1 mouse cellular context compared by ENCODE assay signal in genomic region chr11:95858528-95859467, GRCm38 (mm10).
TF ChIP-seq lines count a peak whose summit lies in the region.

No protein-coding gene starts in this region.

TF ChIP-seq in CH12.LX, 34 proteins besides CTCF, POLR2A, EP300 and RAD21 (continued from another document):
- peak; percentile 99 for TF ChIP-seq TBP (conservative IDR thresholded peaks at IDR 0.05; ENCODE audit: low read depth, low read length)
- no peak; the same call in 1 of the 2 replicates for TF ChIP-seq JUN (IDR thresholded peaks at IDR 0.05; ENCODE audit: insufficient read depth, low read depth, low read length)
- TF ChIP-seq MEF2A (IDR thresholded peaks at IDR 0.05; ENCODE audit: borderline replicate concordance, low read depth, low read length), result peak; percentile 90
- peak; percentile 92 for TF ChIP-seq KAT2A (IDR thresholded peaks at IDR 0.05; ENCODE audit: insufficient replicate concordance, low read length)
- TF ChIP-seq TCF12 (IDR thresholded peaks at IDR 0.05; ENCODE audit: low read depth, low read length), result no peak
- no peak; the same call in 1 of the 2 replicates for TF ChIP-seq ETS1 (conservative IDR thresholded peaks at IDR 0.05; ENCODE audit: low read depth, low read length)
- no peak for TF ChIP-seq RCOR1 (conservative IDR thresholded peaks at IDR 0.05; ENCODE audit: low read depth, low read length)
- TF ChIP-seq SMC3 (IDR thresholded peaks at IDR 0.05; ENCODE audit: low read depth, low read length), result peak; percentile 11; the same call in 1 of the 2 replicates
- peak; percentile 78 for TF ChIP-seq MAX (IDR thresholded peaks at IDR 0.05; ENCODE audit: low read length)
- peak; percentile 56 for TF ChIP-seq IRF4 (IDR thresholded peaks at IDR 0.05; ENCODE audit: low read depth, low read length)
- TF ChIP-seq MAZ (IDR thresholded peaks at IDR 0.05; ENCODE audit: low read depth, low read length), result peak; percentile 79
- no peak; the same call in 1 of the 2 replicates for TF ChIP-seq MXI1 (IDR thresholded peaks at IDR 0.05; ENCODE audit: low read depth, low read length)
- no peak for TF ChIP-seq ZKSCAN1 (IDR thresholded peaks at IDR 0.05; ENCODE audit: borderline replicate concordance, low read depth, low read length)
- peak; percentile 97 for TF ChIP-seq NRF1 (IDR thresholded peaks at IDR 0.05; ENCODE audit: low read depth, low read length)
- no peak for TF ChIP-seq USF1 (IDR thresholded peaks at IDR 0.05; ENCODE audit: low read depth, low read length)
- TF ChIP-seq GABPA (IDR thresholded peaks at IDR 0.05; ENCODE audit: insufficient replicate concordance, low read depth, low read length), result no peak
- 0 out of 2 replicates have a peak, but pooled peaks have one; percentile 55 for TF ChIP-seq BHLHE40 (IDR thresholded peaks at IDR 0.05; ENCODE audit: low read depth, low read length)
- no peak for TF ChIP-seq USF2 (conservative IDR thresholded peaks at IDR 0.05; ENCODE audit: low read depth, low read length)
- peak; percentile 98 for TF ChIP-seq ELF1 (IDR thresholded peaks at IDR 0.05; ENCODE audit: low read depth, low read length)
- no peak; the same call in 1 of the 2 replicates for TF ChIP-seq MYC (IDR thresholded peaks at IDR 0.05; ENCODE audit: low read depth, low read length)
- no peak for TF ChIP-seq ZC3H11A (IDR thresholded peaks at IDR 0.05; ENCODE audit: low read depth, low read length)
- TF ChIP-seq CHD2 (IDR thresholded peaks at IDR 0.05; ENCODE audit: low read length), result peak; percentile 88
- peak; percentile 98 for TF ChIP-seq MAFK (IDR thresholded peaks at IDR 0.05; ENCODE audit: insufficient replicate concordance, low read length)
- peak; percentile 84 for TF ChIP-seq SIN3A (IDR thresholded peaks at IDR 0.05; ENCODE audit: low read length)
- TF ChIP-seq CHD1 (IDR thresholded peaks at IDR 0.05; ENCODE audit: low read depth, low read length), result no peak; the same call in 1 of the 2 replicates
- TF ChIP-seq HCFC1 (IDR thresholded peaks at IDR 0.05; ENCODE audit: low read depth, low read length), result peak; percentile 60
- TF ChIP-seq NELFE (IDR thresholded peaks at IDR 0.05; ENCODE audit: low read depth, low read length), result peak; percentile 54
- no peak for TF ChIP-seq ZNF384 (IDR thresholded peaks at IDR 0.05; ENCODE audit: low read depth, low read length)
- no peak for TF ChIP-seq PAX5 (IDR thresholded peaks at IDR 0.05; ENCODE audit: low read length)
- peak; percentile 85; the same call in 1 of the 2 replicates for TF ChIP-seq POLR2AphosphoS2 (IDR thresholded peaks at IDR 0.05; ENCODE audit: low read depth, low read length)
